Mouse (Mus musculus) olfactory bulb, adult 2 months (tissue): ENCODE data around the gene Samd11. TPM values are rescaled to one million over a fixed set of nuclear protein-coding genes. Genes with fewer than 3 reads are reported as not detected.

Source experiments
- H3K27ac ChIP-seq: fragments of 200-500 bp; 2 replicates; pipeline ENCODE4 v1.5.1; 2012; ENCODE audit warnings: low read depth, low read length; ENCODE audit not compliant: insufficient read depth
- H3K4me1 ChIP-seq: fragments of 200-500 bp; 2 replicates; pipeline ENCODE4 v1.6.1; 2012; ENCODE audit warnings: low read length; ENCODE audit not compliant: control insufficient read depth, insufficient read depth
- H3K4me3 ChIP-seq: fragments of 200-500 bp; 2 replicates; pipeline ENCODE4 v1.5.1; 2012; ENCODE audit warnings: mild to moderate bottlenecking, low read depth, low read length, moderate library complexity; ENCODE audit not compliant: insufficient read depth
- CTCF ChIP-seq: fragments of 200-500 bp; IDR thresholded peaks from 2 replicates; pipeline ENCODE4 v1.5.1; 2012; ENCODE audit warnings: low read depth, mild to moderate bottlenecking, low read length, moderate library complexity; ENCODE audit not compliant: insufficient read depth
- POLR2A ChIP-seq: fragments of 200-500 bp; IDR thresholded peaks from 2 replicates; pipeline ENCODE4 v1.6.1; 2012; ENCODE audit warnings: mild to moderate bottlenecking, low read depth, low read length, moderate library complexity; ENCODE audit not compliant: insufficient read depth
- WGBS: fragments of 180-500 bp; shearing (Covaris S2); methylation state at CpG from one replicate; pipeline ENCODE4 v1.1.7; 2018; 5-methylcytosine and 5-hydroxymethylcytosine counted together
- polyA plus RNA-seq: library from polyadenylated mRNA; stranded (reverse); fragments of >200 nt; gene quantifications from 2 replicates; pipeline ENCODE4 v1.2.4, GENCODE M21; 2012; ENCODE audit warnings: low replicate concordance; ENCODE audit not compliant: missing spikeins, insufficient read depth, insufficient read length

The Samd11 gene
- polyA plus RNA-seq, 1 experiment: not detected

DNA sequence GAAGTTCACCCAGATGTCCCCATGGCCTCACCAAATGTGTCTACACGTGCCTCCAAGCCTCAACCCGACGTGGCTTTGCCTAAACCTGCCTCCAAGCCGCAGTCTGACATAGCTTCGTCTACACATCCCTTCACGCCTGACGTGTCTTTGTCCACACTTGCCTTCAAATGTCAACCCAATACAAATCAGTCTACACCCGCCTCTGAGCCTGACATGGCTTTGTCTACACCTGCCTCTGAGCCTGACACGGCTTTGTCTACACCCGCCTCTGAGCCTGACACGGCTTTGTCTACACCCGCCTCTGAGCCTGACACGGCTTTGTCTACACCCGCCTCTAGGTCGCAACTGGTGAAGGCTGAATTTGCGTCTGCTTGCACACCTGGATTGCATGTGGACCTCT is 37.6 kb downstream of the Samd11 start:
- WGBS: 83% methylated on average over 16 of the region's 16 CpGs
- no peak for TF ChIP-seq CTCF
- no peak for TF ChIP-seq POLR2A
- no peak overlapping the region for H3K4me3 ChIP-seq
- H3K27ac ChIP-seq: no peak overlapping the region
- H3K4me1 ChIP-seq: no peaks in the 10 kb centered on the region

DNA sequence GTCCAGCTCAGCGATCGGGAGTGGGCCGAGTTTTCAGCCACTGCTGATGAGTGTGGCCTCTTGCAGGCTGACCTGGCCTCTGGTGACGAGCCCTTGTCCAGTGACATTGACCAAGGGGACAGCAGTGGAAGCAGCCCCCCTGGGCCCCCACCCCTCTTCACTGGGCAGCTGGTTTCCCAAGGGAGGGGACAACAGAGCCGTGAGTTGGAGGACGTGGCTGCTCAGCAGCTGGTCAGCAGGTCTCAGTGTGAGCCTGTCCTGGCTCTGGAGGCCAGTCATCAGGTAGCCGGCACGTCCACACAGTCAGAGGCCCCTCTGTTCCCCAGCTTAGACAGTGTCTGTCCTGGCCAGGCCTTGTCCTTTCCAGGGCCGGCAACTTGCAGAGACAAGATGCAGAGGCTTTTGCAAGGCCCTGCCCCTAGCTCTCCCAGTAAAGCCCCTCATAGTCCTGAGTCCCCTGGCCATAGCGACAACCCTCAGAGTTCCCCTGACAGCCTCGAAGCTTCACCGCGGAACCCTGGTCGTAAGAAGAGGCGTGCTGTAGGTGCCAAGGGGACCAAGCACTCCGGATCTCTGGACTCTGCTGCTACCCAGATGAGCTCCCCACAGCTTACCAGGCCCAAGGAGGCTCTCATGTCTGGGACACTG is 38.3 kb downstream of the Samd11 start:
- 83% methylated on average over 16 of the region's 16 CpGs for WGBS
- no peaks in the 10 kb centered on the region for H3K4me1 ChIP-seq
- no peak for TF ChIP-seq CTCF
- TF ChIP-seq POLR2A: no peak
- H3K4me3 ChIP-seq: no peak overlapping the region
- H3K27ac ChIP-seq: no peak overlapping the region

DNA sequence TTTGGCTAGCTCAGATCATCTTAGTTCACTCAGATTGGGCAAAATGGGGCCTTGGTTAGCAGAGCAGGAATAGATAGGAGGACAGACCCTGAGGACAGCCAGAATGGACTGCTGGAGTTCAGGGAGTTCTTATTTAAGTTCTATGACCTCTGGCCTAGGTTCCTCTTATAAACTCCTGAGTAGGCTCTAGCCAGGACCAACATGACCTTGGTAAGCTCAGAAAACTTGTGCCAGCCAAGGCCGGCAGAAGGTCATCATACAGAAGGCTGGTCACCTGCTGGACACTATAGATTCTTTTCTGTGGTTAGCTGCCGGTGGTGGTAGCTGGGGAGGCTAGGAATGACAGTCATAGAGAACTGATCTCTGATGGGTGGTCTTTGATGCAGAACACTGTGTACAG is 39.3 kb downstream of the Samd11 start:
- H3K4me1 ChIP-seq: no peaks in the 10 kb centered on the region
- 83% methylated on average over 2 of the region's 2 CpGs for WGBS
- no peak overlapping the region for H3K27ac ChIP-seq
- TF ChIP-seq CTCF: no peak
- TF ChIP-seq POLR2A: no peak
- H3K4me3 ChIP-seq: no peak overlapping the region

DNA sequence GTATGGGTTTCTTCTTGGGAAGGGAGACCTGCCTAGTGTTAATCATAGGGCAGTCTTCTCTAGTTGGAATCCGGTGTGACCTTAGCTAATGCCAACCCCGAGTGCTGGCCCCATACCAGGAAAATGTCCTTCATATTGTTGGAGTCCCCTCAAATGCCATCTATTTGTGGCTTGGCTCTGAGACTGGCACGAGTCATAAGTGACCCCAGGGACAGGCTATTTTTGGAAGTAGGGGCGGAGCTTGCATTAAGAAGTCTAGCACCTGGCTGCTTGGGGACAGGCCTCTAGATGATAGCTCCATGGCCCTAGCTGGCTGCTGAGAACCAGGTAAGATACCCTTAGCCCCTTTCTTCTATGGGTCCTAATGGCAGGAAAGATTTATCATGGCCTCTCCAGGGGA is 39.8 kb downstream of the Samd11 start, which contains the start of gene Perm1:
Gene Perm1, plus strand, starts transcription at position 220 of the 400 bp plus-strand sequence.
- WGBS: 67% methylated on average over 4 of the region's 4 CpGs
- no peak within 1 kb of the TSS for H3K27ac ChIP-seq
- no peak for TF ChIP-seq CTCF
- no peak for TF ChIP-seq POLR2A
- H3K4me1 ChIP-seq: no peaks in the 10 kb centered on the region
- H3K4me3 ChIP-seq: no peak within 1 kb of the TSS

DNA sequence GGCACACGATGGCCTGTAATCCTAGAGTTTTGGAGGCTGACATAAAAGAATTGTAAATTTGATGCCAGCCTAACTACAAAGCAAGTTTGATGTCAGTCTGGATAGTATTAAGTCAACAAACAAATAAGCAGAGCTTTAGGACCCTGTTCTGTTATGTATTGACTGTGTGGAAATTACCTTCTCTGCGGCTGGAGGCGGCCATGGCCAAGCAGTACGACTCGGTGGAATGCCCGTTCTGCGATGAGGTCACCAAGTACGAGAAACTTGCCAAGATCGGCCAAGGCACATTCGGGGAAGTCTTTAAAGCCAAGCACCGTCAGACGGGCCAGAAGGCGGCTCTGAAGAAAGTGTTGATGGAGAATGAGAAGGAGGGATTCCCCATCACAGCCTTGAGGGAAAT is 42.3 kb downstream of the Samd11 start:
- TF ChIP-seq POLR2A (no peak), CTCF (no peak)
- Histone ChIP-seq H3K4me3 (no peak overlapping the region), H3K27ac (no peak overlapping the region), H3K4me1 (no peaks in the 10 kb centered on the region)
- WGBS: 87% methylated on average over 13 of the region's 13 CpGs

DNA sequence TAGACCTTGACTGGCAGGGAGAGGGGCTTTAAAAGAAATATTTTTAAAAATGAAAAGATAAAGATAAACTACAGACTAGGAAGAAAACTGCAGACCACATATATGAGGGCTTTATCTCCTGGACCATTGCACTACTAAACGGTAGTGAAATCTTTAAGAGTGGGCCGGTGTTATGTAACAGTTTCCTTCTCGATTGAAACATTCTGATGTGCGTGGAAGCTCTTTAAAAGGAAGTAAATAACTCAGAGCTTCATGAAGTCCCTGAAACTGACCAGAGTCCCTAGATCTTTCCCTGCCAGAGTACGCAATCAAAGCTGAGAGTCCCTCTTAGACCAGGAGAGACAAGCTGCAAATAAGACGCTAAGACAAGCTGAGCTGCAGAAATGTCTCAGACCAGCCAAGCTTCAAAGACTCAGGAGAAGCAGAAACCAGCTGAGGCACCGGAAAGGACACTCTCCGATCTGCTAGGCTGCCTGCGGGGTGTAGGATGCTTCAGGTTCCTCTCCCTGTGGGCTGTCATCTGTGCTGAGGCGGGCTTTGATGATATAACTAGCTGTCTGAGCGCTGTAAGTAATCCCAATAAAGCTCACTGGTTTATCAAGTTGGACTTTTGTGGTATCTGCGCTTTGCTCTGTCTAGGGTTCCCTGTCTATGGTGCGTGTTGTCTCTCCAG is 45.4 kb downstream of the Samd11 start:
- WGBS: 82% methylated on average over 13 of the region's 13 CpGs
- no peaks in the 10 kb centered on the region for H3K4me1 ChIP-seq
- H3K27ac ChIP-seq: no peak overlapping the region
- TF ChIP-seq POLR2A: no peak
- no peak for TF ChIP-seq CTCF
- no peak overlapping the region for H3K4me3 ChIP-seq

DNA sequence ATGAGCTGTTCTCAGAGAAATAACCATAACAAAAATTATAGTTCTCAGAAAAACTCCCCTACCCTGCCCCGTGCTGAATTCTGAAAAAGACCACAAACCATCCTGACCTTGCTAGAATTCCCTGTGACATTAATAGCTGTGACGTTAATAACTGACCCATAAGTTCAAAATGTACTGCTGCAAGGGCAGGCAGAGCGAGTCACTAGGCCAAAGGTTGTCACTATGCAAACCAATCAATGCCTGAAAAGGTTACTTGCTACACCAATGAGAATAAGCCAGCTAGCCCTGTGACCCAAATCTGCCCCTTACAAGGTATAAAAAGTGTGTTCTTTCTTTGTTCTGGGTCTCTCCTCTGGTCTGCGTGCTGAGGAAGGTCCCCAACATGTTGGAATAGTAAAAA is 46.6 kb downstream of the Samd11 start:
- TF ChIP-seq CTCF (no peak), POLR2A (no peak)
- Histone ChIP-seq H3K27ac (no peak overlapping the region), H3K4me3 (no peak overlapping the region), H3K4me1 (peaks cover 5% of the 10 kb centered on the region; the same call in 1 of the 2 replicates)
- WGBS: 93% methylated on average over 4 of the region's 4 CpGs

DNA sequence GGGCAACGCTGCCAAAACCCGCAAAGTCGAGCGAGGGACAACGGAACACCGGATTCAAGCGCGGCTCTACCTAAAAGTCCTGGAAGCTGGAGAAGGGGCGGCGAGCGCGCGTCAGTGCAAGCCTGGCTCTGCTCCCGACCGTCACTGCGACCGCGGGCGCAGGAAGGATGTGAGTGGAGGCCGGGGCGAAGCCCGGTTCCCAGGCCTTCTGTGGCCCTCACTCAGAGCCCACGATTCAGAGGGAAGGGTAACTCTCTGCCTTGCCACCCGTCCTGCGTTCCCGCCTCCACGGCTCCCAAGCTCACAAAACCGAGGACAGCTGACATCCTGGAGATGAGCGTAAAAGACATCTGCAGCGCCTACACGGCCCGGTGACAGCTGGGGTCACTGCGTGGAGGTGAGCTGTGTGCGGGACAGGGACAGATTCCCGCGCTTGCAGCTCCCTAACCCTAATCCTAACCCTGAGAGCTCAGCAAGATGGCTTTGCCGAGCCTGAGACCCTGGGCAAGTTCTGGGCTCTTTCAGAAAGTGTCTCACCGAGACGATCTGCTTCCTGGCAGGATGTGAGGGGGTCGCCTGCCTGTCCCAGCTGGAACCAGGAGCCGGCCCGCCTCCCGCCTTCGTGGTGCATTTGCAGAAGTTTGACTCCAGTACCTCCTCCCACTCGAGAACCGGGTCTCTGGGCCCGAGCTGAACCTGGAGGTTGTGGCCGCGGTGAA is 51.9 kb downstream of the Samd11 start:
- TF ChIP-seq POLR2A (no peak), CTCF (no peak)
- Histone ChIP-seq H3K4me1 (peaks cover 19% of the 10 kb centered on the region; the same call in 1 of the 2 replicates), H3K4me3 (peak overlapping the region; percentile 83), H3K27ac (peak overlapping the region; percentile 65; the same call in 1 of the 2 replicates)
- under 1% methylated on average over 49 of the region's 49 CpGs for WGBS

DNA sequence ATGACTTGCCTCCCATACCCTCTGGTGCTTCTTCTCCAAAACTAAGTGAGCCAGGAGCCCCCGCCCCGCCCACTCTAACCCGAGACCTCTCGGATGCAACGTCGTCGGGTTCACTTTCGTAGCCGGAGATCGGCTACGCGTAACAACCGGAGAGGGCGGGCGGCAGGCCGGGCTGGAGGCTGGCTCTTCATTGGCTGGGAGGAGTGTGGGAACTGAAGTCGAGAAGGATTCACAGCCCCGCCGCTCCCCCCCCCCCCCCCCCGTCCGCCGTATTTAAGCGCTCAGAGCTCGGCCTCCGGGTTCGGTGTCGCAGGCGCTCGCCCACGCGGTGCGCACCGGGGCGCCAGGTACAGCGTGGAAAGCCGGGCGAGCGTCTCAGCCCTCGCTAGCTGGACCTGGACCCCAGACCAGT is 52.5 kb downstream of the Samd11 start, which contains the start of gene AW011738:
Gene AW011738, plus strand, starts transcription at position 304 of the 412 bp plus-strand sequence.
- no peak for TF ChIP-seq CTCF
- TF ChIP-seq POLR2A: no peak
- WGBS: under 1% methylated on average over 33 of the region's 39 CpGs
- peaks cover 19% of the 10 kb centered on the region; the same call in 1 of the 2 replicates for H3K4me1 ChIP-seq
- H3K27ac ChIP-seq: peak within 1 kb of the TSS; percentile 79
- peak within 1 kb of the TSS; percentile 83 for H3K4me3 ChIP-seq
